Mouse (Mus musculus) myocyte (in vitro differentiated cells): ENCODE measurements around the gene Utp4. TPM values are rescaled to one million over a fixed set of nuclear protein-coding genes. Genes with fewer than 3 reads are reported as not detected.
A peak's percentile ranks its signal among the peaks of the same experiment; 100 is the strongest.

Experiments
- H3K27me3 ChIP-seq: one replicate; pipeline ENCODE4 v1.6.1; 2011; ENCODE audit not compliant: control insufficient read depth, insufficient read depth, insufficient read length
- H3K36me3 ChIP-seq: one replicate; pipeline ENCODE4 v1.6.1; 2011; ENCODE audit not compliant: control insufficient read depth, insufficient read depth
- H3K4me2 ChIP-seq: one replicate; pipeline ENCODE4 v1.6.1; 2011; ENCODE audit warnings: low read depth, control low read depth
- H3K4me3 ChIP-seq: one replicate; pipeline ENCODE4 v1.5.1; 2011; ENCODE audit warnings: mild to moderate bottlenecking, control low read depth, moderate library complexity
- H3K79me2 ChIP-seq: one replicate; pipeline ENCODE4 v1.6.1; 2011; ENCODE audit not compliant: control insufficient read depth, insufficient read depth
- H3ac ChIP-seq: one replicate; pipeline ENCODE4 v1.6.1; 2011; ENCODE audit not compliant: control insufficient read depth, insufficient read length
- CEBPB ChIP-seq: IDR thresholded peaks from 2 replicates; pipeline ENCODE4 v1.6.1; 2011; ENCODE audit warnings: mild to moderate bottlenecking, moderate library complexity; ENCODE audit not compliant: poor library complexity, insufficient read depth, severe bottlenecking
- E2F4 ChIP-seq: IDR thresholded peaks from one replicate; pipeline ENCODE4 v1.6.1; 2011; ENCODE audit warnings: mild to moderate bottlenecking, control low read depth, moderate library complexity; ENCODE audit not compliant: insufficient read depth
- MAX ChIP-seq: IDR thresholded peaks from one replicate; pipeline ENCODE4 v1.6.1; 2011; ENCODE audit warnings: low read depth, mild to moderate bottlenecking, control low read depth
- MYOD1 ChIP-seq, 3 experiments: IDR thresholded peaks; one replicate each; pipeline ENCODE4 v1.6.1; 2011; ENCODE audit warnings: control low read depth in 2 of 3, low read depth in 2 of 3, mild to moderate bottlenecking in 2 of 3, moderate library complexity in 1 of 3; ENCODE audit not compliant: insufficient read length in 2 of 3, control insufficient read depth in 1 of 3
- MYOG ChIP-seq, 3 experiments: IDR thresholded peaks; one replicate each; pipeline ENCODE4 v1.6.1; 2011; ENCODE audit warnings: control low read depth in 2 of 3, low read depth in 2 of 3, mild to moderate bottlenecking in 2 of 3; ENCODE audit not compliant: insufficient read length in 2 of 3, control insufficient read depth in 1 of 3, insufficient read depth in 1 of 3
- POLR2A ChIP-seq: IDR thresholded peaks from one replicate; pipeline ENCODE4 v1.6.1; 2011; ENCODE audit warnings: low read depth, mild to moderate bottlenecking, control low read depth, moderate library complexity; ENCODE audit not compliant: insufficient read length
- POLR2AphosphoS2 ChIP-seq: IDR thresholded peaks from one replicate; pipeline ENCODE4 v1.6.1; 2011; ENCODE audit warnings: low read depth, control low read depth; ENCODE audit not compliant: insufficient read length
- REST ChIP-seq: IDR thresholded peaks from one replicate; pipeline ENCODE4 v1.6.1; 2011; ENCODE audit warnings: mild to moderate bottlenecking, control low read depth, moderate library complexity; ENCODE audit not compliant: insufficient read depth, insufficient read length
- SRF ChIP-seq: IDR thresholded peaks from one replicate; pipeline ENCODE4 v1.6.1; 2011; ENCODE audit warnings: low read depth; ENCODE audit not compliant: control insufficient read depth, insufficient read length
- TCF12 ChIP-seq: IDR thresholded peaks from one replicate; pipeline ENCODE4 v1.6.1; 2011; ENCODE audit warnings: mild to moderate bottlenecking, control low read depth; ENCODE audit not compliant: poor library complexity, insufficient read depth, severe bottlenecking
- TCF3 ChIP-seq: IDR thresholded peaks from one replicate; pipeline ENCODE4 v1.6.1; 2011; ENCODE audit warnings: low read depth, control low read depth; ENCODE audit not compliant: insufficient read length
- USF1 ChIP-seq: IDR thresholded peaks from one replicate; pipeline ENCODE4 v1.6.1; 2011; ENCODE audit warnings: low read depth, mild to moderate bottlenecking, control low read depth, moderate library complexity
- polyA plus RNA-seq: library from polyadenylated mRNA; unstranded; fragments of >200 nt; fragmentation: generic; extraction: Trizol; gene quantifications from one replicate; pipeline ENCODE4 v1.2.1, GENCODE M21; 2012; ENCODE audit warnings: missing spikeins

The Utp4 gene
- polyA plus RNA-seq, 1 experiment: 45.8 TPM

DNA sequence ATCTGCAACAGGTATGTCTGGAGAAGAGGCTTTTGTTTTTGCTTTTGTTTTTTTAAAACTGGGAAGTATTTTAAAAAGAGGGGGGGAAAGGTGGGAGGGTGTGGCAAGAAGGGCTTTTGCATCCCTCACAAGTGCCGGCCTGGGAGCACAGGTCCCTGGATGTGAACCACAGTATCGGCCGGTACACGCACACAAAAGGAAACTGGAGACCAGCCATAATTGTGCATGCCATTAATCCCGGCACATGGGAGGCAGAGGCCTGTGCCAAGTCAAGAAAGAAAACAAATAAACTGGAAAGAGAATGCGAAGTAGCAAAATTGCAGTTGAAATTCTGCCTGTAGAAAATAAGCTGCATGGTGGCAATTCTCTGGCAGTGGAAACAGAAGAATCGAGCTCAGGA, 14.9 kb downstream of the Utp4 start:
- peaks cover 42% of the 10 kb centered on the region for H3K36me3 ChIP-seq
- no peak overlapping the region for H3K4me3 ChIP-seq
- TF ChIP-seq TCF12 (no peak), REST (no peak), TCF3 (no peak), POLR2AphosphoS2 (no peak), MAX (no peak), POLR2A (no peak)
- H3K79me2 ChIP-seq: no peaks in the 10 kb centered on the region
- H3K27me3 ChIP-seq: no peaks in the 10 kb centered on the region
- H3ac ChIP-seq: no peak overlapping the region
- H3K4me2 ChIP-seq: no peak overlapping the region

GRCm38 (mm10) chr8:106913631-106914030, 20.2 kb downstream of the Utp4 start:
- H3K4me3 ChIP-seq: no peak overlapping the region
- TF ChIP-seq TCF3: no peak
- TF ChIP-seq POLR2A: no peak
- no peak for TF ChIP-seq SRF
- TF ChIP-seq MYOG (IDR thresholded peaks at IDR 0.05; ENCODE audit: control insufficient read depth in 1 of 3, insufficient read depth in 1 of 3, insufficient read length in 2 of 3, low read depth in 2 of 3): no peak
- TF ChIP-seq REST: no peak
- no peak for TF ChIP-seq CEBPB
- TF ChIP-seq MYOD1 (IDR thresholded peaks at IDR 0.05; ENCODE audit: control insufficient read depth in 1 of 3, insufficient read length in 2 of 3, low read depth in 2 of 3): no peak
- no peak for TF ChIP-seq MAX
- TF ChIP-seq POLR2AphosphoS2: no peak
- TF ChIP-seq USF1: no peak
- TF ChIP-seq E2F4: no peak
- no peak overlapping the region for H3K4me2 ChIP-seq
- H3K79me2 ChIP-seq: no peaks in the 10 kb centered on the region
- peaks cover 45% of the 10 kb centered on the region for H3K36me3 ChIP-seq
- no peaks in the 10 kb centered on the region for H3K27me3 ChIP-seq
- H3ac ChIP-seq: no peak overlapping the region

GRCm38 (mm10) chr8:106919721-106920394, 26.4 kb downstream of the Utp4 start:
- no peak overlapping the region for H3K4me2 ChIP-seq
- TF ChIP-seq POLR2A (no peak), REST (no peak), POLR2AphosphoS2 (no peak), MYOD1 (IDR thresholded peaks at IDR 0.05; ENCODE audit: control insufficient read depth in 1 of 3, insufficient read length in 2 of 3, low read depth in 2 of 3) (peak in 1 of 3 experiments; percentile 12), MAX (no peak), TCF3 (no peak), TCF12 (no peak), SRF (no peak), MYOG (IDR thresholded peaks at IDR 0.05; ENCODE audit: control insufficient read depth in 1 of 3, insufficient read depth in 1 of 3, insufficient read length in 2 of 3, low read depth in 2 of 3) (peak in 1 of 3 experiments; percentile 14), E2F4 (no peak), USF1 (no peak), CEBPB (no peak)
- no peak overlapping the region for H3K4me3 ChIP-seq
- no peaks in the 10 kb centered on the region for H3K79me2 ChIP-seq
- peaks cover 60% of the 10 kb centered on the region for H3K36me3 ChIP-seq
- no peaks in the 10 kb centered on the region for H3K27me3 ChIP-seq
- no peak overlapping the region for H3ac ChIP-seq

DNA sequence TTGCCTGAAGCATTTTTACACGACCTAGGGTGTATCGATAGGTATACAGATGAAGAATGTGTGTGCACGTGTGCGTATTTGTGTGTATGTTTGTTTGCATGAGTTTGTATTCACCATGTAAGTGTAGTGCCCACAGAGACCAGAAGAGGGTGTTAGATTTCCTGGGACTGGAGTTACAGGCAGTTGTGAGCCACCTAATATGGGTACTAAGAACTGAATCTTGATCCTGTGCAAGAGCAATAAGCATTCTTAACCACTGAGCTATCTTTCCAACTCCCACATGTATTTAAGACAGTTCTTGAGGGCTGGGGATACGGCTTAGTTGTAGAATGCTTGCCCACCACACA, 26.9 kb downstream of the Utp4 start:
- Histone ChIP-seq H3K36me3 (peaks cover 55% of the 10 kb centered on the region), H3K4me3 (no peak overlapping the region), H3K79me2 (no peaks in the 10 kb centered on the region), H3ac (no peak overlapping the region), H3K27me3 (no peaks in the 10 kb centered on the region), H3K4me2 (no peak overlapping the region)
- TF ChIP-seq SRF: no peak
- TF ChIP-seq CEBPB: no peak
- no peak for TF ChIP-seq MAX
- TF ChIP-seq POLR2AphosphoS2: no peak
- TF ChIP-seq MYOG (IDR thresholded peaks at IDR 0.05; ENCODE audit: control insufficient read depth in 1 of 3, insufficient read depth in 1 of 3, insufficient read length in 2 of 3, low read depth in 2 of 3): no peak
- TF ChIP-seq TCF12: no peak
- TF ChIP-seq POLR2A: no peak
- no peak for TF ChIP-seq MYOD1 (IDR thresholded peaks at IDR 0.05; ENCODE audit: control insufficient read depth in 1 of 3, insufficient read length in 2 of 3, low read depth in 2 of 3)
- TF ChIP-seq USF1: no peak
- TF ChIP-seq E2F4: no peak
- no peak for TF ChIP-seq TCF3
- TF ChIP-seq REST: no peak

DNA sequence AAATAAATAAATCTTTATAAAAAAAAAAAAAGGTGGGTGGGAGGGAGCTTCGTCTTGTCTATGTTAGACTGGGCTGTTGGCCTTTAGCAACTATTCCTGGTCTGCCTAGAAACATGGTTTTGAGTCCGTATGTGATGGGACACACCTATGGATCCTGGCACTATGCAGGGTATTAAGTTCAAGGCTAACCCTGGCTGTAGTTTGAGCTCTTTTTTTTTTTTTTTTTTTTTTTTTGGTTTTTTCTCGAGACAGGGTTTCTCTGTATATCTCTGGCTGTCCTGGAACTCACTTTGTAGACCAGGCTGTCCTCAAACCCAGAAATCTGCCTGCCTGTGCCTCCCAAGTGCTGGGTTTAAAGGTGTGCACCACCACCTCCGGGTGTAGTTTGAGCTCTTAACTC, 30.6 kb downstream of the Utp4 start:
- H3K27me3 ChIP-seq: no peaks in the 10 kb centered on the region
- TF ChIP-seq E2F4: no peak

More for the DNA sequence above, 30.6 kb downstream of the Utp4 start:
- no peak overlapping the region for H3ac ChIP-seq
- H3K36me3 ChIP-seq: peaks cover 23% of the 10 kb centered on the region
- no peak overlapping the region for H3K4me3 ChIP-seq
- H3K4me2 ChIP-seq: no peak overlapping the region
- no peaks in the 10 kb centered on the region for H3K79me2 ChIP-seq
